Mouse (Mus musculus) kidney, postnatal 4 days (tissue): Measurements from ENCODE around the gene Crebbp.
A peak's percentile ranks its signal among the peaks of the same experiment; 100 is the strongest.
"Not testable (repeated sequence)": the region's sequence is repeated elsewhere in the genome, so short reads cannot be mapped to it uniquely, and the experiment has no call there.

Source experiments
- DNase-seq, 2 experiments: peaks; one replicate each; pipeline ENCODE4 v3.0.0; 2021; ENCODE audit warnings: mixed read lengths in 2 of 2

Crebbp gene

DNA sequence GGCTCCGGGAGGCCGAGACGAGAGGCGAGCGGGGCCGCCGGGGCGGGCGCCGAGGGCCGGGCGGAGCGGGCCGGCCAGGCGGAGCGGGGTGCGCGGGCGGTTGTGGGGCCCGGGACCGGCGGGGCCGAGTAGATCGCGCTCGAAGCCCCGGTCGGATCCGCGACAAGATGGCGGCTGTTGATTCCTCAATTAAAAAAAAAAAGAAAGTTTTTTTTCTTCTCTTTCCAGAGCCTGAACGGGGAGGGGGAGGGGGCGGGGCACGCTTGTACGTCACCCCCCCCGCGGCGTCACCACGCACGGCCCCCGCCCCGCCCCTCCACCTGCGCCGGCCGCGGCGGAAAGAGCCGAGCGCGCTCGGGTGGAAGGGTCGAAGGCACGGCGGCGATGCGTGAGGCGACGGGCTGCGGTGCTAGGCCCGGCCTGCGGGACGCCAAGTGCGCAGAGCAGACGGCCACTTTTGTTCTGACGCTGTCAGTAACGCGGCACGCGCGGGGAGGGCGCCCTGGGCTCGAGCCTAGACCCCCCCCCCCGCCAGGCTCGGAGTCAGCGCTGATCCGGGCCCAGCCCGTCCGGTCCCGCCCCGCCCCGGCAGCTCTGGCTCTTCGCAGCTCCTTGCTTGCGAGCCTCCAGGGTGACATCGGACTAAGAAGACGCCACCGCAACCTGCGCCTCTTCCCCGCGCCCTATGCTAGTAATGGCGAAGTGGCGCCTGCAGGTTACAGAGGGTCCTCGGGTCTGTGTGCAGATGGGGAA, at the start of gene Crebbp:
Crebbp (minus strand) TSS at position 199 of the 753 bp plus-strand sequence.
- peak; percentile 96 to 97 for DNase-seq

DNA sequence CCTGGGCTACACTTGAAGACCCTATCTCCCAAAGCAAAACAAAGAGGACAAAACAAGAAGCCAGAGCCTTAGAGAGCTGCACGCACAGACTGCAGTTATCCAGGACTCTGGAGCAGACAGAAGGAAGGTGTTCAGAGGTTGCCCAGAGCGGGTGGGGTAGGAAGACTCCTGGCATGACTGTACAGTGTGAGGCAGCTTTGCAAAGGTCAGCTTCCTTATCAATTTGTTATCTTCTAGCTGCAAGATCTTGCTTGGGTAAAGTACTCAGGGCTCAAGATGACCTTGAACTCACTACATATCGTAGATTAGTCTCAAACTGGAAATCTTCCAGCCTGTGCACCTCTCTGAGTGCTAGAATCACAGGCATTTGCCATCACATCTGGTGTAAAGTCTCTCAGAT, 49.7 kb upstream of the Crebbp start:
- DNase-seq = no peak

GRCm38 (mm10) chr16:4257546-4257945, 43.7 kb upstream of the Crebbp start:
- no peak for DNase-seq

- DNase-seq = no peak
Observed at GRCm38 (mm10) chr16:4248791-4249190, 35.0 kb upstream of the Crebbp start.

DNA sequence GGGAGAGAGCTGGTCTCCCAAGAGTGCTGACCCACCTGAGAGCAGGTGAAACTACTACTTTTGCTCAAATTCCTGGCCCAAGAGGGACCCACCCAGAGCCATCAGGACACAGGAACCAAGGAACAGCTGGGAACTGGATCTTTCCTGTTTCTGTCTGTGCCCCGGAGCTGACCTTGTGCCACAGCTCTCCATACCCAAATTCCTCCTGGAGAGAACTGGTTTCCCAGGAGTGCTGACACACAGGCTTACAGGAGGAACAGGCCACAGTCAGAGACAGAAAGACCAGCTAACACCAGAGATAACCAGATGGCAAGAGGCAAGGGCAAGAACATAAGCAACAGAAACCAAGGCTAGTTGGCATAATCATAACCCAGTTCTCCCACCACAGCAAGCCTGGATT, 31.4 kb upstream of the Crebbp start:
- DNase-seq = not testable (repeated sequence)

GRCm38 (mm10) chr16:4236131-4236530, 22.3 kb upstream of the Crebbp start:
- DNase-seq = no peak

DNA sequence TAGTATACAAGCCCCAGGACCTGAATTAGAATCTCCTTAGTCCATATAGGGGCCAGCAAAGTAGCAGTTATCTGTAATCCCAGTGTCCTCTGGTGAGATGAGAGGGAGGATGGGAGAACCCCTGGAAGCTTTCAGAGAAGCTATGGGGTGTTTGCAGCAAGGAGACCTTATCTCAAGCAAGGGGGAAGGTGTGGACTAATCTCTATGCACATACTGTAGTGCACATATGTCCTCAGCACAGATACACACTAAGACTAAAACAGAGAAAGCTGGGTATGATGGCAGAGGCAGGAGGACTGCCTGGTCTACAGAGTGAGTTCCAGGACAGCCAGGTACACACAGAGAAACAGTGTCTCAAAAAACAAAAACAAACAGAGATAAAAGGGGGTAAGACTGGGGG, 21.8 kb upstream of the Crebbp start:
- no peak for DNase-seq

DNA sequence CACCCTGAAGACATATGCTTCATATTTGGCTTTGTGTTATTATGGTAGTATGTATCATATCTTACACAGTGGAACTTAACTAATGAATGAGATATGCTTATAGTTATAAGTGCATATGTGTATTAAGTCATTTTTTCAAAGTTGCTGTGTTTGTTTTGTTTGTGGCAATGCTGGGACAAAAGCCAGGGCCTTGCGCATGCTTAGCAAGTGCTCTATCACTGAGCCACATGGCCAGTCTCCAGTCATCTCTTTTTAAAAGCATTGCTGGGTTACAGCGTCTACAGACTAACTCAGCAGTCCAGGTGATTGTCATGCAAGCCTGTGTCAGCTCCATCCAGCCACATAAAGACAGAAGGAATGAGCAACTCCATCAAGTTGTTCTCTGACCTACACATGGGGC, 12.0 kb upstream of the Crebbp start:
- DNase-seq = no peak

DNA sequence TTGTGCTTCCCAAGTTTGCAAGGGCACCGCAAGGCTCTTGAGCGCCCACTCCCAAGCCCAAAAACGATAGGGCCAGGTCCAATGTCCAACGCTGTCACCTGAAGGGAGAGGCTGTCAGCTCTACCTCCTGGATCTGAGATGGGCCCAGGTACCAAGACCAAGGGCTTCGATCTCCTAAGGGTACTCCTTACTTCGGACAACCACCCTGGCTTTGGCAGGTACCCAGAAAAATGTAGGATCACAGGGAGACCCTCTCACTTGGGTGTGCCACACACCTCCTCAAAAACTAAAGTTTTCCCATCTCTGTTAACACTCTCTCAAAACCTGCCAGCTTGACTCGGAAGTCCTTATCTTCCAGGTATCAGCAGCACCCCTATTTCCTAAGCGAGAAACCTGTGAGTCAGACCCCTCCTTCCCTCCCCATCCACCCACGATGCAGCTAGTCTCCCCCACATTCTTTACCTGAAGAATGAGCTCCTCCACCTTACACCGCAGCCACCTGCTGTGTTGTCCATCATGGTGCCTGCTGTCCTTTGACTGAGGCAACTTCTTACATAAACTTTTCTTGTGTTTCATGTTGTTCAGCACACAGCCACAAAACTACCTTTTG, 939 bp upstream of the Crebbp start:
- DNase-seq = no peak

GRCm38 (mm10) chr16:4212963-4213798, 616 bp downstream of the Crebbp start:
- DNase-seq = peak; percentile 79 to 88

- DNase-seq = no peak
Observed at GRCm38 (mm10) chr16:4212167-4212962, 1.4 kb downstream of the Crebbp start.

GRCm38 (mm10) chr16:4210290-4210689, 3.5 kb downstream of the Crebbp start:
- DNase-seq = no peak

DNA sequence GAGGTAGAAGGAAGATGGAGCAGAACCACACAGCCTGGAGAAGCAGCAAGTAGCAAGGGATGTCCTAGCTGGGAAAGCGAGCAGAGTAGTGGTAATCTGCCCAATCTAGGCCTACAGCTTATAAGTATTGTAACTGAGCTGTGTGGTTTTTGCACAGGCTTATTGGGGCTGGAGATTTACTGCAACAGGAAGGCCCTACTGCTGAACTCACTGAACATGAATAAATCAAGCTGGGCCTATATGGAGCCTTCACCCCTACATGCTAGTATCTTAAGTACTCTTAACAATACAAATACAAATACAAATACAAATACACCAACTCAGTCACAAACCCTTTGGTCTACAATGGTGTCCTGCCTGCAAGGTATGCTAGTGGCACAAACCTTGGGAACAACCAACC, 10.2 kb downstream of the Crebbp start:
- DNase-seq = no peak

GRCm38 (mm10) chr16:4199995-4200394, 13.8 kb downstream of the Crebbp start:
- DNase-seq = no peak

GRCm38 (mm10) chr16:4199566-4199965, 14.2 kb downstream of the Crebbp start:
- no peak for DNase-seq

- no peak for DNase-seq
Observed at GRCm38 (mm10) chr16:4198004-4198403, 15.8 kb downstream of the Crebbp start.

GRCm38 (mm10) chr16:4190166-4190565, 23.6 kb downstream of the Crebbp start:
- DNase-seq = no peak

GRCm38 (mm10) chr16:4175134-4175533, 38.7 kb downstream of the Crebbp start:
- DNase-seq = no peak

- DNase-seq = no peak
Observed at GRCm38 (mm10) chr16:4169530-4169929, 44.3 kb downstream of the Crebbp start.

GRCm38 (mm10) chr16:4168476-4168875, 45.3 kb downstream of the Crebbp start:
- no peak for DNase-seq

DNA sequence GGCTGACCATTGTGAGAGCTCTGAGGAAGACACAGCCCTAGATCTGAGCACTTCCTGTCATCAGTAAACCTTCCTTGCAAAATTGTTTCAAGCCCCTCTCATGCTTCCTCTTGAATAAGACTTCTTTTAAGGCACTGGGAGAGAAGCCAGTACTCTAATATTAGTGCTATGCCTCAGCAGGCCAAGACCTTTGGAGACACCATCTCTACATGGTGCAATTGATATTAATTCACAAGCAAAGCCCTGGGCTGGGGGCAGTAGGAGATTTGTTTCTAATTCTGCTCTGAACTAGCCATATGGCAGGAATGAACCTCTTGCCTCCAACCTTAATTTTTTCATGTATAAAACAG, 52.9 kb downstream of the Crebbp start:
- no peak for DNase-seq

DNA sequence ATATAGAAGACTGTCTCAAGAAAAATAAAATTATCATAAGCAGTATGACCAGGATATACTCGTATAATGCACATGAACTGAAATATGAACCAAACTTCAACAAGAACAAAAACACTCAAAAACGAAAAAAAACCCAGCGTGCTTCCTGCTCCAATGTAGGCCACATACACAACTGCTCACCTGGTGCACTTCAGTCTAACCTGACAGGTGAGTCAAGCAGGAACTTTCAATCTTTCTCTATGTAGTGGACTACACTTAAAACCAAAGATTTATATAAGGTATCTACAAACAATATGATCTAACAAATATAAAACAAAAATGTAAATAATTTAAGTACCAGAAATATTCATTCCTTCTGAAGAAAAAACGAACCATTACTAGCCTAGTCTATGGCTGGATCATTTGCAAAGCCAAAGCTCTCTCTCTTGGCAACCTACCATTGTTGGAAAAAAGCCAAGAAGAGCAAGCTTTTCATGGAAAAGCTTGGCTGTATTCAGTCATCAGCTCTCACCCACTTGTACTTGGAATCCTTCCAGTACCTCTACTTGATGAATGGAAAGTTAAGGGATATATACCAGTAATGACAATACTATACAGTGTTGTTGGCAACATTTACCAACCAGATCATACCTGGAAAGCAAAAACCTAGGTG, 53.4 kb downstream of the Crebbp start:
- DNase-seq = no peak
